Mouse (Mus musculus) heart, postnatal 36 days (tissue): Measurements from ENCODE around the gene Cpne4. TPM values are rescaled to one million over a fixed set of nuclear protein-coding genes. Genes with fewer than 3 reads are reported as not detected.
A peak's percentile ranks its signal among the peaks of the same experiment; 100 is the strongest.

Source experiments
- DNase-seq, 2 experiments: peaks; one replicate each; pipeline ENCODE4 v3.0.0; 2021 to 2022
- intact Hi-C: fragments of 180-260 bp; cut with DNase I; formaldehyde crosslinking; loops from one replicate; pipeline ENCODE4 v1.15.1; 2025
- microRNA-seq, 2 experiments: library from miRNA; unstranded; fragments of <30 nt; microRNA quantifications; one replicate each; pipeline ENCODE4 v1.2.0; 2021; ENCODE audit warnings: borderline number of aligned reads in 2 of 2
- total RNA-seq, 2 experiments: library from RNA; stranded (reverse); gene quantifications; 2 replicates each; pipeline ENCODE4 v1.2.3; 2021

Cpne4 gene
- total RNA-seq, 2 experiments from 2014 or later = 0.11 to 0.14 TPM

- no peak for DNase-seq
- intact Hi-C loops = no loop called here
These were observed 481.2 kb downstream of the Cpne4 start for GRCm38 (mm10) chr9:105028311-105028710.

GRCm38 (mm10) chr9:105032572-105032971, 485.5 kb downstream of the Cpne4 start:
- intact Hi-C loops = no loop called here
- DNase-seq = no peak

- intact Hi-C loops = no loop called here
- DNase-seq = no peak
These were observed 486.6 kb downstream of the Cpne4 start for GRCm38 (mm10) chr9:105033641-105034040.

- DNase-seq = no peak
- intact Hi-C loops = no loop called here
These were observed 490.8 kb downstream of the Cpne4 start for GRCm38 (mm10) chr9:105037847-105038246.

GRCm38 (mm10) chr9:105046014-105046413, 498.9 kb downstream of the Cpne4 start:
- DNase-seq = no peak
- intact Hi-C loops = no loop called here

GRCm38 (mm10) chr9:105048351-105048750, 501.3 kb downstream of the Cpne4 start:
- intact Hi-C loops = no loop called here
- DNase-seq = no peak

GRCm38 (mm10) chr9:105049636-105050035, 502.6 kb downstream of the Cpne4 start:
- no peak for DNase-seq
- intact Hi-C loops = no loop called here

GRCm38 (mm10) chr9:105050257-105050656, 503.2 kb downstream of the Cpne4 start:
- no peak for DNase-seq
- intact Hi-C loops = no loop called here

GRCm38 (mm10) chr9:105053147-105053557, 506.1 kb downstream of the Cpne4 start, which contains the start of gene Mrpl3:
Gene Mrpl3, plus strand, starts transcription at chr9:105053239.
- peak; percentile 90 for DNase-seq
- intact Hi-C loops = loop anchor here (2.0 kb wide), 1 partner anchor 78 kb away; the partner anchor contains the start of gene Nudt16

- no peak for DNase-seq
- intact Hi-C loops = loop anchor here (2.0 kb wide), 1 partner anchor 77 kb away; the partner anchor contains the start of gene Nudt16
These were observed 506.7 kb downstream of the Cpne4 start for GRCm38 (mm10) chr9:105053812-105054211.

GRCm38 (mm10) chr9:105069106-105069505, 522.0 kb downstream of the Cpne4 start:
- intact Hi-C loops = no loop called here
- DNase-seq = no peak

GRCm38 (mm10) chr9:105072991-105073748, 526.1 kb downstream of the Cpne4 start:
- no peak for DNase-seq
- intact Hi-C loops = no loop called here

- DNase-seq = no peak
- intact Hi-C loops = no loop called here
These were observed 527.8 kb downstream of the Cpne4 start for GRCm38 (mm10) chr9:105074851-105075250.

- intact Hi-C loops = no loop called here
These were observed 529.8 kb downstream of the Cpne4 start for GRCm38 (mm10) chr9:105076756-105077424.

GRCm38 (mm10) chr9:105078460-105078859, 531.4 kb downstream of the Cpne4 start:
- no peak for DNase-seq
- intact Hi-C loops = no loop called here

More at GRCm38 (mm10) chr9:105076756-105077424, 529.8 kb downstream of the Cpne4 start:
- no peak for DNase-seq

- intact Hi-C loops = no loop called here
- DNase-seq = no peak
These were observed 533.2 kb downstream of the Cpne4 start for GRCm38 (mm10) chr9:105080246-105080645.

Small RNA genes lying within 50 kb of the gene (microRNA-seq; reads per million reads assigned to microRNA genes)
- gene Gm23391 = 0 reads per million in 2 experiments

Other genes with a start within 250 kb of the Cpne4 start
- under 1 TPM; 0.14 to 0.33 TPM for gene Acpp, start 209.5 kb upstream of the Cpne4 start, total RNA-seq